Mouse (Mus musculus): ENCODE results near the gene Hils1. TPM values are rescaled to one million over a fixed set of nuclear protein-coding genes. Genes with fewer than 3 reads are reported as not detected.

The Hils1 gene
- polyA plus RNA-seq, 1 experiment from 2014 or later, result not detected

GRCm38 (mm10) chr11:94937335-94937781 lies 30.0 kb upstream of the Hils1 start:
- Histone ChIP-seq H3K4me3 (peak overlapping the region; percentile 56), H3K27me3 (ENCODE audit: low read depth, poor library complexity, severe bottlenecking) (peaks cover 67% of the 10 kb centered on the region), H3K9me3 (replicated peaks) (no peaks in the 10 kb centered on the region), H3K27ac (peak overlapping the region; percentile 39), H3K36me3 (peaks cover 32% of the 10 kb centered on the region), H3K4me1 (peaks cover 64% of the 10 kb centered on the region)
- DNase-seq (ENCODE audit: low spot score), result no peak
- 2% methylated on average over 18 of the region's 18 CpGs for WGBS

GRCm38 (mm10) chr11:94937787-94938186 lies 29.6 kb upstream of the Hils1 start:
- H3K36me3 ChIP-seq, result peaks cover 36% of the 10 kb centered on the region
- H3K9me3 ChIP-seq (replicated peaks), result no peaks in the 10 kb centered on the region
- H3K4me1 ChIP-seq, result peaks cover 61% of the 10 kb centered on the region
- WGBS, result 3% methylated on average over 15 of the region's 15 CpGs
- DNase-seq (ENCODE audit: low spot score), result no peak
- H3K27ac ChIP-seq, result peak overlapping the region; percentile 39; the same call in 1 of the 2 replicates
- H3K4me3 ChIP-seq, result peak overlapping the region; percentile 56
- H3K27me3 ChIP-seq (ENCODE audit: low read depth, poor library complexity, severe bottlenecking), result peaks cover 62% of the 10 kb centered on the region

GRCm38 (mm10) chr11:94938296-94938695 lies 29.1 kb upstream of the Hils1 start:
- Histone ChIP-seq H3K9me3 (replicated peaks) (no peaks in the 10 kb centered on the region), H3K4me1 (peaks cover 56% of the 10 kb centered on the region), H3K36me3 (peaks cover 41% of the 10 kb centered on the region), H3K27ac (no peak overlapping the region), H3K4me3 (peak overlapping the region; percentile 56), H3K27me3 (ENCODE audit: low read depth, poor library complexity, severe bottlenecking) (peaks cover 62% of the 10 kb centered on the region)
- no peak for DNase-seq (ENCODE audit: low spot score)
- WGBS, result 32% methylated on average over 9 of the region's 9 CpGs

GRCm38 (mm10) chr11:94939280-94939679 lies 28.1 kb upstream of the Hils1 start:
- no peaks in the 10 kb centered on the region for H3K9me3 ChIP-seq (replicated peaks)
- peaks cover 51% of the 10 kb centered on the region for H3K36me3 ChIP-seq
- peaks cover 57% of the 10 kb centered on the region for H3K27me3 ChIP-seq (ENCODE audit: low read depth, poor library complexity, severe bottlenecking)
- H3K4me3 ChIP-seq, result no peak overlapping the region
- H3K4me1 ChIP-seq, result peaks cover 46% of the 10 kb centered on the region
- WGBS, result 22% methylated on average over 4 of the region's 4 CpGs
- H3K27ac ChIP-seq, result no peak overlapping the region
- peak; percentile 83 for DNase-seq (ENCODE audit: low spot score)

- Histone ChIP-seq H3K4me3 (no peak overlapping the region), H3K27me3 (ENCODE audit: low read depth, poor library complexity, severe bottlenecking) (peaks cover 38% of the 10 kb centered on the region), H3K4me1 (peaks cover 28% of the 10 kb centered on the region), H3K36me3 (peaks cover 69% of the 10 kb centered on the region), H3K9me3 (replicated peaks) (no peaks in the 10 kb centered on the region), H3K27ac (no peak overlapping the region)
- DNase-seq (ENCODE audit: low spot score), result no peak
- WGBS, result 54% methylated on average over 9 of the region's 9 CpGs
Measured at GRCm38 (mm10) chr11:94941121-94941520, 26.3 kb upstream of the Hils1 start.

- H3K9me3 ChIP-seq (replicated peaks), result no peaks in the 10 kb centered on the region
- peaks cover 36% of the 10 kb centered on the region for H3K27me3 ChIP-seq (ENCODE audit: low read depth, poor library complexity, severe bottlenecking)
- peaks cover 21% of the 10 kb centered on the region for H3K4me1 ChIP-seq
- WGBS, result 79% methylated on average over 8 of the region's 8 CpGs
- DNase-seq (ENCODE audit: low spot score), result no peak
- H3K27ac ChIP-seq, result no peak overlapping the region
- peaks cover 76% of the 10 kb centered on the region for H3K36me3 ChIP-seq
- no peak overlapping the region for H3K4me3 ChIP-seq
Measured at GRCm38 (mm10) chr11:94941776-94942175, 25.6 kb upstream of the Hils1 start.

- Histone ChIP-seq H3K27ac (no peak overlapping the region), H3K36me3 (peaks cover 82% of the 10 kb centered on the region), H3K4me3 (no peak overlapping the region), H3K4me1 (peaks cover 16% of the 10 kb centered on the region), H3K9me3 (replicated peaks) (no peaks in the 10 kb centered on the region), H3K27me3 (ENCODE audit: low read depth, poor library complexity, severe bottlenecking) (peaks cover 35% of the 10 kb centered on the region)
- no peak for DNase-seq (ENCODE audit: low spot score)
- WGBS, result 55% methylated on average over 13 of the region's 13 CpGs
Measured at GRCm38 (mm10) chr11:94942282-94943023, 24.9 kb upstream of the Hils1 start.

GRCm38 (mm10) chr11:94943054-94943453 lies 24.3 kb upstream of the Hils1 start:
- H3K27ac ChIP-seq, result no peak overlapping the region
- H3K27me3 ChIP-seq (ENCODE audit: low read depth, poor library complexity, severe bottlenecking), result peaks cover 29% of the 10 kb centered on the region
- H3K36me3 ChIP-seq, result peaks cover 88% of the 10 kb centered on the region
- no peaks in the 10 kb centered on the region for H3K9me3 ChIP-seq (replicated peaks)
- H3K4me1 ChIP-seq, result peaks cover 10% of the 10 kb centered on the region
- 86% methylated on average over 15 of the region's 15 CpGs for WGBS
- no peak overlapping the region for H3K4me3 ChIP-seq
- DNase-seq (ENCODE audit: low spot score), result no peak

GRCm38 (mm10) chr11:94944295-94944694 lies 23.1 kb upstream of the Hils1 start:
- Histone ChIP-seq H3K9me3 (replicated peaks) (no peaks in the 10 kb centered on the region), H3K4me1 (peaks cover 3% of the 10 kb centered on the region; the same call in 1 of the 2 replicates), H3K4me3 (no peak overlapping the region), H3K27ac (no peak overlapping the region), H3K36me3 (peaks cover 100% of the 10 kb centered on the region), H3K27me3 (ENCODE audit: low read depth, poor library complexity, severe bottlenecking) (peaks cover 17% of the 10 kb centered on the region; the same call in 1 of the 2 replicates)
- DNase-seq (ENCODE audit: low spot score), result no peak
- WGBS, result 22% methylated on average over 8 of the region's 8 CpGs

- Histone ChIP-seq H3K4me3 (no peak overlapping the region), H3K4me1 (peaks cover 3% of the 10 kb centered on the region; the same call in 1 of the 2 replicates), H3K9me3 (replicated peaks) (no peaks in the 10 kb centered on the region), H3K27me3 (ENCODE audit: low read depth, poor library complexity, severe bottlenecking) (peaks cover 17% of the 10 kb centered on the region; the same call in 1 of the 2 replicates), H3K27ac (no peak overlapping the region), H3K36me3 (peaks cover 100% of the 10 kb centered on the region)
- 87% methylated on average over 12 of the region's 12 CpGs for WGBS
- no peak for DNase-seq (ENCODE audit: low spot score)
Measured at GRCm38 (mm10) chr11:94945236-94945635, 22.2 kb upstream of the Hils1 start.

GRCm38 (mm10) chr11:94952169-94952568 lies 15.2 kb upstream of the Hils1 start:
- no peak for DNase-seq (ENCODE audit: low spot score)
- WGBS, result 17% methylated on average over 6 of the region's 6 CpGs
- H3K4me3 ChIP-seq, result no peak overlapping the region
- H3K9me3 ChIP-seq (replicated peaks), result no peaks in the 10 kb centered on the region
- 0 out of 2 replicates have a peak overlapping the region, but pooled peaks have one; percentile 16 for H3K27ac ChIP-seq
- H3K27me3 ChIP-seq (ENCODE audit: low read depth, poor library complexity, severe bottlenecking), result peaks cover 4% of the 10 kb centered on the region; the same call in 1 of the 2 replicates
- peaks cover 50% of the 10 kb centered on the region for H3K36me3 ChIP-seq
- peaks cover 7% of the 10 kb centered on the region; the same call in 1 of the 2 replicates for H3K4me1 ChIP-seq

- Histone ChIP-seq H3K36me3 (peaks cover 21% of the 10 kb centered on the region), H3K4me1 (peaks cover 14% of the 10 kb centered on the region), H3K9me3 (replicated peaks) (no peaks in the 10 kb centered on the region), H3K27me3 (ENCODE audit: low read depth, poor library complexity, severe bottlenecking) (peaks cover 4% of the 10 kb centered on the region; the same call in 1 of the 2 replicates), H3K4me3 (no peak overlapping the region), H3K27ac (no peak overlapping the region)
- DNase-seq (ENCODE audit: low spot score), result no peak
- WGBS, result 86% methylated on average over 9 of the region's 9 CpGs
Measured at GRCm38 (mm10) chr11:94955103-94955502, 12.3 kb upstream of the Hils1 start.

- Histone ChIP-seq H3K36me3 (no peaks in the 10 kb centered on the region), H3K4me1 (peaks cover 10% of the 10 kb centered on the region), H3K4me3 (no peak overlapping the region), H3K27me3 (ENCODE audit: low read depth, poor library complexity, severe bottlenecking) (peaks cover 4% of the 10 kb centered on the region; the same call in 1 of the 2 replicates), H3K9me3 (replicated peaks) (no peaks in the 10 kb centered on the region), H3K27ac (peak overlapping the region; percentile 58)
- DNase-seq (ENCODE audit: low spot score), result no peak
- 86% methylated on average over 9 of the region's 9 CpGs for WGBS
Measured at GRCm38 (mm10) chr11:94957693-94958064, 9.7 kb upstream of the Hils1 start.
